ENCODE assay signal across 9 mouse cellular contexts in genomic region chr2:128338474-128338873, GRCm38 (mm10).
A peak's percentile ranks its signal among the peaks of the same experiment; 100 is the strongest.
DNase-seq lines count a peak whose midpoint lies in the region; ATAC-seq and TF ChIP-seq lines count a peak whose summit lies in the region.
"Had no signal": no experiment of that assay in that cellular context is flagged by ENCODE, and none has a peak within 500 bp of the region (broad histone marks: within the 10 kb centered on the region; RNA-seq: fewer than 3 reads in every experiment).

No protein-coding gene starts in this region.

- H3K36me3 ChIP-seq in hindbrain, embryonic 12.5 days: no peaks in the 10 kb centered on the region
- no peaks in the 10 kb centered on the region for H3K36me3 ChIP-seq in hindbrain, embryonic 11.5 days (ENCODE audit: control insufficient read depth, insufficient read depth, low read length)
- H3K36me3 ChIP-seq in heart, embryonic 15.5 days: no peaks in the 10 kb centered on the region
- no peaks in the 10 kb centered on the region for H3K36me3 ChIP-seq in limb, embryonic 10.5 days

- no peak overlapping the region for H3K4me3 ChIP-seq in hindbrain, embryonic 12.5 days
- H3K4me3 ChIP-seq in hindbrain, embryonic 11.5 days (ENCODE audit: low read depth, low read length): no peak overlapping the region
- H3K4me3 ChIP-seq in bone marrow macrophage, adult 2 months (ENCODE audit: insufficient read depth, low read length): peak overlapping the region; percentile 43; the same call in 1 of the 2 replicates
- H3K4me3 ChIP-seq in heart, embryonic 15.5 days: no peak overlapping the region
- H3K4me3 ChIP-seq in limb, embryonic 10.5 days: no peak overlapping the region

- WGBS in hindbrain, embryonic 12.5 days: 88% methylated on average over 4 of the region's 4 CpGs
- WGBS in hindbrain, embryonic 11.5 days: 90% methylated on average over 4 of the region's 4 CpGs
- WGBS in heart, embryonic 15.5 days: 46% methylated on average over 4 of the region's 4 CpGs
- 86% methylated on average over 4 of the region's 4 CpGs for WGBS in limb, embryonic 10.5 days

- peaks cover 19% of the 10 kb centered on the region for H3K4me1 ChIP-seq in hindbrain, embryonic 12.5 days
- no peaks in the 10 kb centered on the region for H3K4me1 ChIP-seq in hindbrain, embryonic 11.5 days (replicated peaks; ENCODE audit: control insufficient read depth, insufficient read depth, low read length)
- H3K4me1 ChIP-seq in bone marrow macrophage, adult 2 months (ENCODE audit: control insufficient read depth, insufficient read depth, low read length): peaks cover 79% of the 10 kb centered on the region
- peaks cover 58% of the 10 kb centered on the region for H3K4me1 ChIP-seq in heart, embryonic 15.5 days (replicated peaks)
- H3K4me1 ChIP-seq in limb, embryonic 10.5 days: peaks cover 58% of the 10 kb centered on the region

- H3K27me3 ChIP-seq in hindbrain, embryonic 12.5 days: no peaks in the 10 kb centered on the region; the same call in 1 of the 2 replicates
- no peaks in the 10 kb centered on the region for H3K27me3 ChIP-seq in hindbrain, embryonic 11.5 days (ENCODE audit: control insufficient read depth, insufficient read depth, low read length)
- no peaks in the 10 kb centered on the region for H3K27me3 ChIP-seq in heart, embryonic 15.5 days
- H3K27me3 ChIP-seq in limb, embryonic 10.5 days (ENCODE audit: low read depth, poor library complexity, severe bottlenecking): no peaks in the 10 kb centered on the region

- H3K9ac ChIP-seq in hindbrain, embryonic 12.5 days: no peak overlapping the region
- no peak overlapping the region for H3K9ac ChIP-seq in hindbrain, embryonic 11.5 days (ENCODE audit: low read depth, low read length)
- no peak overlapping the region for H3K9ac ChIP-seq in heart, embryonic 15.5 days

- ATAC-seq in hindbrain, embryonic 12.5 days (ENCODE audit: low FRiP score): no peak
- no peak for ATAC-seq in hindbrain, embryonic 11.5 days (ENCODE audit: low FRiP score)
- peak; percentile 66 for ATAC-seq in heart, embryonic 15.5 days (replicated peaks; ENCODE audit: insufficient number of reproducible peaks, insufficient read depth, low FRiP score, low read depth)

- no peak overlapping the region for H3K4me2 ChIP-seq in hindbrain, embryonic 12.5 days (replicated peaks)
- H3K4me2 ChIP-seq in hindbrain, embryonic 11.5 days (replicated peaks; ENCODE audit: low read depth, low read length): no peak overlapping the region
- peak overlapping the region; percentile 43; the same call in 1 of the 2 replicates for H3K4me2 ChIP-seq in heart, embryonic 15.5 days

- peak overlapping the region; percentile 48; the same call in 1 of the 2 replicates for H3K27ac ChIP-seq in hindbrain, embryonic 12.5 days
- no peak overlapping the region for H3K27ac ChIP-seq in hindbrain, embryonic 11.5 days (ENCODE audit: low read depth, low read length)
- H3K27ac ChIP-seq in bone marrow macrophage, adult 2 months (ENCODE audit: insufficient read depth, low read depth, low read length): peak overlapping the region; percentile 99
- H3K27ac ChIP-seq in heart, embryonic 15.5 days: peak overlapping the region; percentile 85
- H3K27ac ChIP-seq in limb, embryonic 10.5 days: peak overlapping the region; percentile 87

- no peaks in the 10 kb centered on the region for H3K9me3 ChIP-seq in hindbrain, embryonic 12.5 days (replicated peaks)
- H3K9me3 ChIP-seq in hindbrain, embryonic 11.5 days (ENCODE audit: control insufficient read depth, low read length): no peaks in the 10 kb centered on the region
- no peaks in the 10 kb centered on the region for H3K9me3 ChIP-seq in heart, embryonic 15.5 days (replicated peaks)
- H3K9me3 ChIP-seq in limb, embryonic 10.5 days (replicated peaks): no peaks in the 10 kb centered on the region

- intact Hi-C loops in left cerebral cortex, postnatal 10 days (cut with DNase I): no loop called here

- TF ChIP-seq POLR2A in bone marrow macrophage, adult 2 months (IDR thresholded peaks at IDR 0.05; ENCODE audit: borderline replicate concordance, low read depth, low read length): no peak

- TF ChIP-seq CTCF in bone marrow macrophage, adult 2 months (IDR thresholded peaks at IDR 0.05; ENCODE audit: low read depth, low read length): no peak

- no peak for DNase-seq in hindbrain, embryonic 11.5 days (ENCODE audit: low spot score)
- no peak for DNase-seq in limb, embryonic 10.5 days (ENCODE audit: low spot score)
- no peak for DNase-seq in left cerebral cortex, postnatal 10 days (ENCODE audit: extremely low spot score in 1 of 2, low spot score in 2 of 2)
- no peak for DNase-seq in ovary, postnatal 36 days (ENCODE audit: low spot score)
- no peak for DNase-seq in layer of hippocampus, postnatal 25 days (ENCODE audit: extremely low spot score in 1 of 2, low spot score in 1 of 2)
- DNase-seq: thymus, adult 2 months had no signal
